Mouse (Mus musculus) cortical plate, adult 2 months (tissue): ENCODE results near the gene Dkkl1.

Experiments used
- CTCF ChIP-seq: fragments of 200-500 bp; IDR thresholded peaks from 2 replicates; pipeline ENCODE4 v1.5.1; 2011; ENCODE audit warnings: mild to moderate bottlenecking, control low read depth, low read length; ENCODE audit not compliant: insufficient read depth; ENCODE audit errors: extremely low read depth
- POLR2A ChIP-seq: fragments of 200-500 bp; IDR thresholded peaks from 2 replicates; pipeline ENCODE4 v1.6.1; 2011; ENCODE audit warnings: mild to moderate bottlenecking, low read length, control low read depth; ENCODE audit not compliant: insufficient read depth; ENCODE audit errors: extremely low read depth

- TF ChIP-seq CTCF (no peak), POLR2A (no peak)
Observed at GRCm38 (mm10) chr7:45234333-45234841, 22.4 kb upstream of the Dkkl1 start.
